Mouse (Mus musculus) megakaryocyte, embryonic 14.5 days (primary cell): ENCODE measurements around the gene Lrba.

Source experiments
- FLI1 ChIP-seq: IDR thresholded peaks from 2 replicates; pipeline ENCODE4 v1.6.1; 2012; ENCODE audit warnings: low read length, inconsistent platforms, mixed read lengths
- GATA1 ChIP-seq: IDR thresholded peaks from 3 replicates; pipeline ENCODE4 v1.6.1; 2012; ENCODE audit warnings: mixed read lengths, low read length, inconsistent platforms, borderline replicate concordance

DNA sequence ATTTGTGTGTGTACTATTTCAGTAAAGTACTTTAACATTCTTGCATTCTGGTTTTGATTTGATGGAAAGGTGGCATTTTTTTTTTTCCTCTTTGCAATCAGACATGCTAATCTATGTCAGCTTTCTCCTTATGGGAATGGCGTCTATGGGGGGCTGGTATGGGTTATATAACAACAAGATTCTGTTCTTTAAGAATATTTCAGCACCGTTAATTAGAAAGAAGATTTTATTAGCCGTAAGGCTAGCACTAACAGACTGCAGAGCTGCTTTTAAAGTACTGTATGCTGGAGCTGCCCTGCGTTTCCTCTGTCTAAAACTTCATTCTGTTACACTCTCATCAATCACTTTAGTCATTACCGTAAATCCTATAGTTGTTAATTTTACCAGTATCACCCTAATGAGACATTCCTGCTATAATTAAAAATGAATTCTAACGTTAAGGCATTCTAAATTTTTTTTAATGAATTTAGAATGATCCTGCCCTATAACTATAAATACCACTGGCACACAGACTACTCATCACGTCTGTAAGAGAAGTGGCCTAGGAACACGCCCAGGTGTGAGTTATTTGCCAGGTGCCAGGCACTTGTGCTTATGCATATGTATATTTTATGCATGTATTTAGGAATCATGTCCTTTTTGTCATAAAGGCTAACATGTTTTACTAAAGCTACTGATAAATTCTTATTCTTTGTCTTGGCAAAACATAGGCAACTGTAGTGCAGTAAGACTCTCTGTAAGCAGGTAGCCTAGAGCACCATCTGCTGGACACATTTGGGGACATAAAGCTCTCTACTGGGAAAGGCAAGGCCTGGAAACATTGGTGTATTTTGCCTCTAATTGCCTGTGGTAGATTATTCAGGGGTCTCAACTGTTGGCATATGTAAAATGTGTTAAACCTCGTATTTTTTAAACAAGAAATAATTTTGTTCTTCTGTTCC, 536.9 kb downstream of the Lrba start:
- TF ChIP-seq GATA1: no peak
- no peak for TF ChIP-seq FLI1
